Mouse (Mus musculus): Measurements from ENCODE around the gene Gpc6.

The Gpc6 gene

DNA sequence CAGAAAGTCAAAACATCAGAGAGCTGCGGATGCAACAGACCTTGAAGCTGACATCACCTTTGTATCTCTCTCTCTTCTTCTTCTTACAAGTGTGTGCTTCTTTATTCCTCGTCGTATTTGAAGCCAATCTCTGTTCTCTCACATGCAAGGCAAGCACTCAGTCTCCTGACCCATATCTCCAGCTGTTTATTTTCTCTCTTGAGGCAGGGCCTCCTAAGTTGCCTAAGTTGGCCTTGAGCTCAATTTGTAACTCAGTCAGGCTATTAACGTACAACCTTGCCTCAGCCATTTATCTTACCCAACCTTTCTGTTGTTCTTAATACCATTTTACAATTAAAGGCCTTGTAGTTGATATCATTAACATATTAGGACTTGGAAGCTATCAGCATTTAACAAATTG lies 637.0 kb downstream of the Gpc6 start:
- no peak for ATAC-seq (ENCODE audit: insufficient number of reproducible peaks, low FRiP score, low TSS enrichment)

DNA sequence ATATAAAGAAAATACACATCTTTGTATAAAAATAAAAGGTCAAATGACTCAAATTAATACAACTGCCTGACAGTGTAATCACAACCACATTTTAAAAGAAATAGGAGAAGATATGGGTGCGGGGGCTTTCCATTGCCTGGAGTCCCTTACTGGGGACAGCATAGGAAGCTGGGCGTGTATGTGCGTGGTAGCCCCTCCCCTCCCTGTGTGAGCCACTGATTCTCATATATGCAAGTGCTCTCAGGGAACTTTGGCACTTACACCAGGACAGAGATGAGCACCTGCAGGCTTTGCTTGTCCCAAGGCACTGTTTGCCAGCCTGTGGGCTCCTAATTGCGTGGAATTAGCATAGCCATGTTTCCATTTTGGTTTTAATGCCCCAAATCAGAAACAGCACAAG lies 644.2 kb downstream of the Gpc6 start:
- ATAC-seq (ENCODE audit: insufficient number of reproducible peaks, low FRiP score, low TSS enrichment) = no peak

DNA sequence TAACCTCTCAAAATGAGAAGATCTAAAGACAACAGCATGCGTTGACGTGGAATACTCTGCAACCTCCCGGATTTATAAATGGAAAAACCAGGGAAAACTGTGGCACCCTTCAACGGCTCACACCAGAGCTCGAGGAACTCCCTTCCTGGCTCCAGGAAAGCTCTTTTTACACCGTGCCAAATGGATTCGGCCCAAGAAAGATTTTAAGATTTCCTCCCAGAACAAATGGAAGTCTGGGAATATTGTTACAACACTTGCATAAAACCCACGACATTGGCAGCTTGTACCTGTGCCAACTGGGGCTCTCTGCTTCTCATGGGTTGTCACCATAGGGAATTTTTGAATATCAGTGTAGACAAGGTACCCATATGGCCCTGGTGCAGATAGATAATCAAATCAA lies 647.1 kb downstream of the Gpc6 start:
- no peak for ATAC-seq (ENCODE audit: insufficient number of reproducible peaks, low FRiP score, low TSS enrichment)

DNA sequence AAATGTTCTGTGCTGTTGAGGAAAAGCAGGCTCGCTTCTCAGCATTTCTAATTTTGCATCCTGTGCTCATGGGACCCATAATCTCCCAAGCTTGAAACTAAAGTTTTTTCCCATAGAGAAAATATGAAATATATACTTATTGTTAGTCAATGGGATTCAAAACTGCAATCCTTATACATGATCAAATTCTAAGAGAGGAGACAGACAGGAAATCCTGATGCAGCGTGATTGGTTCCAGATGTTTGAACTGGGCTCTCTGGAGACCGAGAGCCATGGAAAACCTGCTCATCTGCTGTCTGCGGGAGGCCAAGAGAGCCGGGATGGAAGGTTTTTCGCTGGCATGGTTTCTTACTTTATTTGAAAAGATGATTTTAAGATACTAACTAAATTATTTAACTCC lies 649.1 kb downstream of the Gpc6 start:
- no peak for ATAC-seq (ENCODE audit: insufficient number of reproducible peaks, low FRiP score, low TSS enrichment)

DNA sequence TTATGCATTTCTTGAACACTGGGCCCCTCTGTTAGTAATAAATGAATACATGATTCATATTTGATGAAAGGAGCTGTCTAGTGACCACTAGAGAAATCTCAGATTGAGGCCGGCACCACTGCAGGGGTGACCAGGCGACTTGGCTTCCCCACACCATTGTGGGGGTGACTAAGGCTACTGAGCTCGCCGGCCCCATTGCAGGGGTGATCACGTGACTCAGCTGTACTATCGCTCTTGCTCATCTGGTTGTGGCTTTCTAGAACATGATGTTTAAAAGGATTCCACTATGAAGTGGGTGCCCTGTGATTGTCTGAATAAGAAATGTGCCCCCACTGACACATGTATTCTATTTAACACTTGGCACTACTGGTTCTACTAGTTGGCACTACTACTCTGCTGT lies 656.6 kb downstream of the Gpc6 start:
- ATAC-seq (ENCODE audit: insufficient number of reproducible peaks, low FRiP score, low TSS enrichment) = no peak

DNA sequence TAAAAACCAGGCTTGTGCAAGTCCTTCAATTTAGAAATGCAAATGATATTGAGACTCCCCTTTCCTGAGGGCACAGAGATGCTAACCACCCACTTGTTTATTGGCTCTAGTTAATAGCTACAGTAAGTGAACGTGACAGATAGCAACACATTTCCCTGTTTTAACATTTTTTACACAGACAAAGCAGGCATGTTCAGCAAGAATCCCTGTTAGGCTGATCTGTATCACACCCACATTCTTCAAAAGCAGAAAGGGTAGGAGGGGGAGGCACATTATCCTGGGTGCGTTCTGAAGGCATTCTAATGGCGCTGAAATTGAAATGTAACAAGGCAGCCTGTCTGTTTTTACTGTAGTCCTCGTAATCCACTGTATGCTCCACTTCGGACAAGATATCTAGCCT lies 674.6 kb downstream of the Gpc6 start:
- no peak for ATAC-seq (ENCODE audit: insufficient number of reproducible peaks, low FRiP score, low TSS enrichment)

DNA sequence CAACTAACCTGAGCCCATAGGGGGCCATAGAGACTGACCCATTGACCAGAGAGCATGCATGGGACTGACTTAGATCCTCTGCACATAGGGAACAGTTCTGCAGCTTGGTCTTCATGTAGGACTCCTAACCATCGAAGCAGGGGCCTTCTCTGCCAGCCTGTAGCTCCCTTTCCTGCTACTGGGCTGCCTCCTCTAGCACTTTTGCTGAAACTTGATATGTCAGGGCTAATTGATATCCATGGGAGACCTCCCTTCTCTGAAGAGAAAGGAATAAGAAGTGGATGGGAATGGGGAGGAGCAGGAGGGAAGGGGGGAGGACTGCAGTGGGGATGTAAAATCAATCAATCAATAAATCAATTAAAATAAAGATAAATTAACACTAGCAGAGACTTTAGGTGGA lies 678.7 kb downstream of the Gpc6 start:
- no peak for ATAC-seq (ENCODE audit: insufficient number of reproducible peaks, low FRiP score, low TSS enrichment)

DNA sequence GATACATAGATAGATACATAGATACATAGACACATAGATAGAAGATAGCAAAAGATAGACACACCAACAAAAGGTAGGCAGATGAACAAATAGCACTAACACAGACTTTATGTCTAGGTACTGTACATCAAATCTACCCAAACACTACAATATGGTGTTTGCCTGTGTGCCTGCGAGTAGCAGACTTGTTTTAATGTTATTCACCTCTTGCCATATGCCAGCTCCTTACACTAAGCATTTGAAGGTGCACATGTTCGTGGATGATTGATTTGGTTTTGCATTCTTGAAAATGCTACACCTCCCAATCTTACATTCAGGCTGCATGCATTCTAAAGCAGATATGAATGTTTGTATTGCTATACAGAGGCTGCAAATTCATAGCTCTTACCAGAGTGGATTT lies 680.6 kb downstream of the Gpc6 start:
- ATAC-seq (ENCODE audit: insufficient number of reproducible peaks, low FRiP score, low TSS enrichment) = no peak

DNA sequence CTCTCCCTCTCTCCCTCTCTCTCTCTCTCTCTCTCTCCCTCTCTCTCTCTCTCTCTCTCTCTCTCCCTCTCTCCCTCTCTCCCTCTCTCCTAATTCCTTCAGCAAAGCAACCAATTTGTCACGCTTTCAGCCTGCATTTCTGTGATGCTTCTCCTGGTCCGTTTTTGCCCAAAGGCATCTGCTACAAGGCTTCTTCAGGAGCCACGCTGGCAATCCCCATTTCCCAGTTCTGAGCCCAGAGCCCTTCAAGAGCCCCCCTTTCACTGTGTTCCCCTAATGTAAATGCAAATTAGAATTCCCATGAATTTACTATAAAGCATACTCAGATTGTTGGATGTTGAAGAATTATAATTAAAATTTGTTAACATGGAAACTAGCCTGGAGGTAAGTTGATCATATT lies 686.0 kb downstream of the Gpc6 start:
- no peak for ATAC-seq (ENCODE audit: insufficient number of reproducible peaks, low FRiP score, low TSS enrichment)

DNA sequence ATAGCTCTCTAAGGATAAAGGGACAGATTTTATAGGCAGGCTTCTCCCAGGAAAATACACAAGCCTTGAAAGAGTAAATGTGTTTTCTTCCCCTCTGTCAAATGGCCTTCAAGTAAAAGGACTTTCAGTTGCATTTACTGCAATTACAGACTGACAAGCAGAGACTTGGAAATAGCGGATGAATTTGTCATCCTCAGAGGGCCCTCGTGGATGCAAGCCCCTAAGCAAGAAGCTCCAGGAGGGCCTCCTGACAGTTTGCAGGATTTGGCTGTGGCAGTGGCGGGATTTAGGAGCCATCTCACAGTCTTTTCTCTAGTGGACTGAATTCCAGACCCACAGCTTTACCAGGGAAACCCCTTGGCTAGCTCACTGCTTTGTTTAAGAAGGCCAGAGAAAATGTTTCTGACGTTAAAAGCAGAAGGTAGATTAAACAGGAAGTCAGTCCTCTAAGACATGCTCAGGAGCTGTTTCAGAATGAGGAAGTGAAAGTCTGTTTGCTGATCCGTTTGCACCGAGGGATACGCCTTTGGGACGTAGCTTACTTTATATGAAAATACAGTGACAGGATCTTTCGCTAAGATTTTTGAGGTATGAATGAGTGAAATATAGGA lies 700.1 kb downstream of the Gpc6 start:
- ATAC-seq (ENCODE audit: insufficient number of reproducible peaks, low FRiP score, low TSS enrichment) = no peak

DNA sequence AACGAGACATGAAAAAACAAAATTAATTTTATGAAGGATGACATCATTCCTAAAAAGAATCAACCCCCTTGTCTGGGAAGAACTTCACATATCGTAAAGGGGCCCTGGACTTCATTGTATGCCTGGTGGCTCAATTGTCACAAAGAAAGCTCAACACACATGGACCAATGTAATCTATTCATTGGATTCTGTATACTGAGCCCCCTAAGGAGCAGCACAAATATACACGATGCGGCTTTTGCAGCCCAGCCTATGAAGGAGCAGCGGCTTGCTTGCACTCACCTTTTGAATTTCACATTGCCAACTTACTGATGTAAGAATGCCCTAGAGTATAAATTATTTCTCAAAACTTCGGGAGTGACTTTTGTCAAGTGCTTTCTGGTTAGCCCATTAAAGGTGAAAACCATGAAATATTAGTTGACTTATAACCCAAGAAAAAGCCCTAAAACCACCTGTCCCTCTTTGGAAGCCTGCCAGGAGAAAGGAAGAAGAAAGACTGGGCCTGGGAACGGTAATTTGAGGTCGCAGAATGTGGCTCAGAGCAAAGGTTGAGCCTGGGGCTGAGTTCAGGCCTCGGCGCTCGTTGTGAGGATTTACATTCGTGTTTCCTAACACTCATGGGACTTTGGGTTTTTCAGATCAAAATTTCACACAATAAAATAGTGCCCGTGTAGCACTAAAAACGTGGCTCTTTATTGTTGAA lies 709.3 kb downstream of the Gpc6 start:
- no peak for ATAC-seq (ENCODE audit: insufficient number of reproducible peaks, low FRiP score, low TSS enrichment)

DNA sequence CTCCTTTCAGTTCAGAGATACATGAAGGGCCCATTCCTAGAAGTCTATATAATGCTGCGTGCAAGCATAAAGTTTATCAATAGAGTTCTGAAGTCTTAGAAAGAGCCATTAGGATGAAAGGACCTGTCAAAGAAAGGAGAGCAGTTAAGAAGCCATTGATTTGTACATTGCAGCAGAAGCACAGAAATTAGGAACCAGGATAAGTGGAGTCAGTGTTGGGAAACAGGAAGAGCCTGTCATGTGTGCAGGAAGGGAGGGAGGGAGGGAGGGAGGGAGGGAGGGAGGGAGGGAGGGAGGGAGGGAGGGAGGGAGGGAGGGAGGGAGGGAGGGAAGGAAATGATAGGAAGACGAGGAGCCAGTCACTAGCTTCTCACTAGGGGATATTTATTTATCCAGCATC lies 716.7 kb downstream of the Gpc6 start:
- ATAC-seq (ENCODE audit: insufficient number of reproducible peaks, low FRiP score, low TSS enrichment) = no peak

DNA sequence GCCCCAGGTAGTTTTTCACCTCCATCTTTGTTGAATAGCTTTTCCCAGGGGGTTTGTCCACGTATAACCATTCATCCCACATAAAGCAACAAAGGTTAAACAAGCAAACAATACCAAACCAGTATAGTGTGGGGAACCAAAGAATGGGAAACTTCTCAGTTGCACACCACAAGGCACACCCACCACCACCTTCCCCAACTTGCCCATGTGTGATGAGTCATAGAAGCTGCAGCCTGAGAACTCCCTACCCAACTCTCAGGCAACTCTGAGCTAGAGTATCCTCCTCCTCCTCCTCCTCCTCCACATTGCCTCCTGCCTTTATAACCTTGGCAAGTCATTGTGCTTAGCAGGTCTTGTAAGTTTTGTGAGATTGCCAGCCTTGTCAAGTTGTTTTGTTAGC lies 718.0 kb downstream of the Gpc6 start:
- no peak for ATAC-seq (ENCODE audit: insufficient number of reproducible peaks, low FRiP score, low TSS enrichment)

DNA sequence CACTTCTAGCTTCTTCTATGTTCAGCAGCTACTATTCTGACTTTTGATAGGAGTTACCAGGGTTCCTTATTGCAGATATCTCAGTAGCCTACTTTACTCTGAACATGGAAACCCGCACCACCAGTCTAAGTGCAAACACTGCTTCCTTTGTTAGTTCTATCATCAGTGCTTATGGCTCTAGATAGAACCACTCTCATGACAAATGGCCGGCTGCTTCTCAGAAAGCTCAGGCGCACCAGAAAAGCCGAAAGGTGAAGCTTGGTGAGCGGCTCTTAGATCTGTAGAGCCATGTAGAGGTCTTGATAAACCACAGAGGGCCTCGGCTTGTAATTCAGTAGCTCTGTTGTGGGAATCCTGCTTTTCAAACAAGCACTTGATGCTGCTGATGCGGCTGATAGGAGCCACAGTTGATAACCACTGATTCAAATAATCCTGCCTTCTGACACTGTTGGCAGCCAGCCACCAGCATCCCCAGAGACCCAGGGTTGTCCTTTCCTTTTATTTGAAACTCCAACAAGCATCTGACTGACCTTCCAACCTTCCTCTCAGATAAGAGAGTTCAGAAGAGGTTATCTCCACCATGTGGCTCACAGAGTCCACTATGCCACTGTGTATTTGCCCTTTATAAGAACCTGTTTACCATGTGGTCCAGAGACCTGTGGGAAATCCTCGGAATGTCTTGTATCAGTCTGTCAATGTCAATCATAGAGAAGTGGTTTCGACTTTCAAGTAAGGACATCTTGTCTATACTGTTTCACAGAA lies 723.3 kb downstream of the Gpc6 start:
- ATAC-seq (ENCODE audit: insufficient number of reproducible peaks, low FRiP score, low TSS enrichment) = no peak

DNA sequence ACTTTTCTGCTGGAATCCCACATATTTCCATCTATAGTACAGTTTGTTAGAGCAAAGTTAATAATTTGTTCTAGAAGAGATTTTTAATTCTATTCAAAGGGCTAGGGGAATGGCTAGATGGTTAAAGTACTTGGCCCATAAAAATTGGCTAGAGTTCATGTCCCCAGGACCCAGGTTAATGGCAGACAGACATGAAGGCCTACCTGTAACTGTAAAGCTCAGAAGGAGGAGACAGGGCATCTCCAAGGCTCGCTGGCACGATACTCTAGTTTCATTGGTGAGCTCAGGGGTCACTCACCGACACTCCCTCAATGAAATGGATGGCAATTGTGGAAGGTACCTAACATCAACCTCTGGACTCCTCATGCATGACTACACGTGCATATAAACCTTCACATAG lies 725.0 kb downstream of the Gpc6 start:
- ATAC-seq (ENCODE audit: insufficient number of reproducible peaks, low FRiP score, low TSS enrichment) = no peak

DNA sequence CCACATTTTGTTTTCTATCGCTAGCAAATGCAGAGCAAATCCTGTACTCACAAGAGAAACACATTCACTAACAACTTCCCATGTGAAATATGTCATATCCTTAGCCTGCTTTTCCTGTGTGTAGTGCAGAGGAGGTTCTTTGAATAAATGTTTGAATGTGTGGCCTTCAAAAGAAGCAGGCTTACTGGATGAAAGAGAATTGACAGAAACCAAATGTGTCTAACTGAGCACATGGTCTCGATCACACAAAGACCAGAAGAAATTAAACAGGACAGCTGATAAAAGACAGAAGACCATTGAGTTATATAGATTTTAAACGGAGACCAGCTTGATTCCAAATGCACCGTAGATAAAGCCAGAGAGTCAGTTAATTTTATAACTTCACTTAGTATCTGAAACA lies 726.2 kb downstream of the Gpc6 start:
- no peak for ATAC-seq (ENCODE audit: insufficient number of reproducible peaks, low FRiP score, low TSS enrichment)

DNA sequence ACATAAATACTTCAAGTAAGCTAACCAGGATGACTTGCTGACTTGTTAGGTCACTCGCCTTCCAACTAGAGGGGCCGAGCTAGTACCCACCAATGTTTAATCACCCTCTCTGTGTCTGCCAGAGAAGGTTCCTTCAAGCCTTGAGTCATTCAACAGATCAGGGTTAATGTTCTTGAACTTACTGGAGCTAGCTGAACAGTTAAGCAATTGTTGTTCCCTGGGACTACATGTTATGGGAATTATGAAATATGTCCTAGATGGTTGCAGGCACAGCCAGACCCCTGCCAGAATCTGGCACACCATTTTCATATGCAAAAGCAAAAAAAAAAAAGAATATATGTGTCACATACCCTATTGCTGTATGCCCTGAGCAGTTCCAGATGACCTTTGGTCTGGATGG lies 726.8 kb downstream of the Gpc6 start:
- ATAC-seq (ENCODE audit: insufficient number of reproducible peaks, low FRiP score, low TSS enrichment) = no peak

DNA sequence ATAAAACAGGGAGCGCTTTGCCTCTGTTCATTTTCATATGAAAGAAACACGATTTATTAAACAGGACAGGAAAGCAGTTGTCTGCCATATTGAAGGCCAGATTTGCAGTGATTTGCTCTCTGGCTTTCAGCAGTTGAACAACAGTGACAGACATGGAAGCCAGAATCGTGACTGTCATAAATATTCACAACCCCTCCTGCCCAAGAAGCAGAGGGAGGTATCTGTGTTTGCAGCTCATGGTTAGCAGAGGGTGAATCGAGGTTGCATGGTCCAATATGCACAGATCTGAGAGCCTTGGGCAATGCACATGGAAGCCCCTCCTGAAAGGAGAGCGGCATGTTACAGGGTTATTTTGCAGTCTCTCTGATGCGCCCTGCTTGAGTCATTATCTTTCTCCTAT lies 730.3 kb downstream of the Gpc6 start:
- ATAC-seq (ENCODE audit: insufficient number of reproducible peaks, low FRiP score, low TSS enrichment) = no peak

DNA sequence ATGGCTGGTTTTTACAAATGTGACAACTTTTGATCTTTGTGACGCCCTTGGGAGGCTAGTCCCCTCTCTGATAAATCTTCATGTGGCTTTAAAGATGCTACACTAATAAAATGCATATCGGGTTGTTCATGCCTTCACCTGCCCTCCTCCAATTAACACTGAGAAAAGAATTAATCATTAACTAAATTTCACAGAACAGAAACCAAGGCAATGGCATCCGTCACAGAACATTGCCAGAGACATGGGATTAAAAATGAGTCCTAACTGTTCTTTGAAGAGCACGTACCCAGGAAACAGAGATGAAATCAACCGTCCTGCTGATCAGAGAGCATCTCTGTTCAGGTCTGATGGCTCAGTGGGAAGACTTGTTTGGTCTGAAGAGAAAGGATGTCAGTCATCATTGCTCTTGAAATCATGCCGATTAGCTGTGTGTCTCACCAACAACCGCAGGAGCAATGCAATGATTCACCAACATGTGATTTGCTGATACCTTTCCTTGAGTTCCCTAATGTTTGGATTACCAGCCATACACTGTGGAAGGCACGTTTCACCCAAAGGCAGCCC lies 734.2 kb downstream of the Gpc6 start:
- ATAC-seq (ENCODE audit: insufficient number of reproducible peaks, low FRiP score, low TSS enrichment) = no peak

DNA sequence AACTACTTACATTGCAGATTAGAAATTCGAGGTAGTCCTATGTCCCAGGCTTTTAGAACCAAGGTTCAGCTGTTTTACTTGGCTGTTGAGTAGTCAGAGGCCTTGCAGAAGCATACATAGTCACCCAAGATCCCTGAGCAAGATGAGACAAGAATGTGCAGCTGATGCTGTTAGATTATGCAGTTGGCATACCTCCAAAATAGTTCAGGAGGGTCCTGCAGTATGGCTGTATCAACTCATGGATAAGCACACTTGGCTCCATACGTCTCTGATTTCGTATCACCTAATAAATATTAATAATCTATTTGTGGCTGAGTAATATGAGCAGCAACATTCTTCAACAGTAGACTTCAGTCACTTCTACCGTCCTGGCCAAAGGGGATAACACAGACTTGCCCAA lies 737.1 kb downstream of the Gpc6 start:
- ATAC-seq (ENCODE audit: insufficient number of reproducible peaks, low FRiP score, low TSS enrichment) = no peak

DNA sequence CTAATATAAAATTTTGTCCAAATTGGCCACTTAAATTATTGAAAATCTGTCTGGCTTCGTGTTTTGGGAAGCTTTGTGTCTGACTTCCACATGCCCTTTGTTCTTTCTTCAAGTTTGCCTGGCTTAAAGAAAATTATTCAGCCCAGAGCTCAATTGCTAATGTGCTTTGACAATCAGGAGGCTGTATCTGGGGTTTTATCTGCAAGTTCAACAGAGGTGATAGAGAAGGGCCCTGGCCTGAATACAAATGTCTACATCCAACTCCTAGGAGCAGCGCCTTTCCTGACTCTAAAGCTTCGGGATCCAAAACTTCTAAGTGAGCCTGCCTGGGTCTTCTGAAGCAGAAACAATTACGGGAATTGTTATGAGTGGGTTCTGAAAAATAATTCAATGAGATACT lies 739.7 kb downstream of the Gpc6 start:
- ATAC-seq (ENCODE audit: insufficient number of reproducible peaks, low FRiP score, low TSS enrichment) = no peak

DNA sequence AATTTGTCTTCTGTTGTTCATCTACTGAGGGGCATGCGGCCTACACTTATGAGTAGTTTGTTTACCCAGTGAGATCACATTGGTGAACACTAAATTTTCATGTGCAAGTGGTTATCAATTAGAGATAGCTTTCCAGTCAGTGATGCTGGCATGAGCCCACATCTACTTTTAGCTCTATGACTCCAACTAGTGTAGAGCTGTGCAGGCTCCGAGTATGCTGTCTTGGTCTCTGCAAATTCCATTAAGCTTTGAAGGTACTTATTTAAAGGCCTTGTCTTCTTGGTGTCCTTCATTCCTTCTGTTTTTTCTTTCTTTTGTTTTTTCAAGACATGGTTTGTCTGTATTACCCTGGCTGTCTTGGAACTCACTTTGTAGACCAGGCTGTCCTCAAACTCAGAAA lies 741.0 kb downstream of the Gpc6 start:
- no peak for ATAC-seq (ENCODE audit: insufficient number of reproducible peaks, low FRiP score, low TSS enrichment)

All from cerebellum, adult (tissue).